In the genomic region with DNA sequence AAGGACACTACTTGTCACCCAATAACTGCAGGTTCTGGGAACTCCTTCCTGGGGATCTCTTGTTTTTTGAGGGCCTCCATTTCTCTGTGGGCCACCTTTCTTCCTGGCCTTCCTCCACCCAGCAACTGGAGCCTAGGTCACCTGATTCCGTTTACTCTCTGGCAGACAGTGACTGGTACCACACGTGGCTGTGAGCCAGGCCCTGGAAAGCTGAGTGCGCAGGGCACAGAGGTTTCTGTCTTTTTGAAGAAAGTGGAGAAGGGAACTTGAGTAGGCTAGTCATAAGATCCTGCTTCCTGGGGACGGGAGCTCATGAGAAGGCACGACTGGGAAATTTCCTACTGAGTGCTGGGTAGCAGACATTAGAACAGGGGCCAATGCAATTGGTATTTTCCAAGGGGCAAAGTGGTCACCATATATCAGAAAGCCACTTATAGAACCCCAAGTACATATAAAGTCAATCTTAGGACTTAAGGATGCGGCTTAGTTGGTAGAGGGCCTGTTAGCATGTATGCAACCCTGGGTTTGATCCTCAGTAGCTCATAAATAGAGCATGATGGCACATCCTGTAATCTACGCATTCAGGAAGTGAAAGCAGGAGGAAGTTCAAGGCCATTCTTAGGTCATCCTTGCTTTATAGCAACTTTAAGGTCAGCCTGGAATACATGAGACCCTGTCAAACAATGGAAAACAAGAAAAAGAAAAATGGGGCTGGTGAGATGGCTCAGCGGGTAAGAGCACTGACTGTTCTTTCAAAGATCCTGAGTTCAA, we compare ENCODE assay signal across 11 mouse cellular contexts. TPM values are rescaled to one million over a fixed set of nuclear protein-coding genes. Genes with fewer than 3 reads are reported as not detected.
DNase-seq lines count a peak whose midpoint lies in the region; ATAC-seq and TF ChIP-seq lines count a peak whose summit lies in the region.
"Had no signal": no experiment of that assay in that cellular context is flagged by ENCODE, and none has a peak within 500 bp of the region (broad histone marks: within the 10 kb centered on the region; RNA-seq: fewer than 3 reads in every experiment).

No protein-coding gene starts in this region.

- no peak overlapping the region for H3K9ac ChIP-seq in heart, embryonic 11.5 days (ENCODE audit: low read depth, low read length)
- H3K9ac ChIP-seq in liver, postnatal 0 days (replicated peaks): no peak overlapping the region
- H3K9ac ChIP-seq: heart, embryonic 15.5 days; hindbrain, embryonic 13.5 days; liver, embryonic 13.5 days had no signal

- TF ChIP-seq EP300 in liver, postnatal 0 days (IDR thresholded peaks at IDR 0.05; ENCODE audit: low read depth): 0 out of 2 replicates have a peak, but pooled peaks have one; percentile 18

- no peaks in the 10 kb centered on the region; the same call in 1 of the 2 replicates for H3K9me3 ChIP-seq in heart, embryonic 11.5 days (replicated peaks; ENCODE audit: control insufficient read depth, low read length)
- 0 out of 2 replicates have a peak, but pooled peaks cover 2% of the 10 kb centered on the region for H3K9me3 ChIP-seq in liver, postnatal 0 days (ENCODE audit: low read length)
- H3K9me3 ChIP-seq: heart, embryonic 15.5 days; hindbrain, embryonic 13.5 days; liver, embryonic 13.5 days had no signal

- H3K27ac ChIP-seq in heart, embryonic 11.5 days (ENCODE audit: low read depth, low read length): no peak overlapping the region
- peak overlapping the region; percentile 8 for H3K27ac ChIP-seq in liver, postnatal 0 days (ENCODE audit: low read depth)
- H3K27ac ChIP-seq: heart, embryonic 15.5 days; hindbrain, embryonic 13.5 days; liver, embryonic 13.5 days had no signal

- H3K4me2 ChIP-seq in heart, embryonic 11.5 days: no peak overlapping the region
- H3K4me2 ChIP-seq in liver, postnatal 0 days (ENCODE audit: low read depth, low read length): no peak overlapping the region
- H3K4me2 ChIP-seq: heart, embryonic 15.5 days; hindbrain, embryonic 13.5 days; liver, embryonic 13.5 days had no signal

- intact Hi-C loops in gastrocnemius, postnatal 14 days (cut with DNase I; ENCODE audit: low total_unique reads): no loop called here

- peak; percentile 97 for DNase-seq in heart, adult 11 months
- no peak for DNase-seq in liver, postnatal 0 days
- no peak for DNase-seq in liver
- peak; percentile 80 for DNase-seq in gastrocnemius, postnatal 14 days
- peak; percentile 93 for DNase-seq in skeletal muscle tissue, adult 2 months (ENCODE audit: low read depth, low spot score)
- no peak for DNase-seq in frontal cortex, postnatal 25 days (ENCODE audit: low spot score in 2 of 2)
- no peak for DNase-seq in spleen, postnatal 10 days (ENCODE audit: low spot score in 2 of 2)
- DNase-seq: liver, embryonic 13.5 days had no signal

- no peak for TF ChIP-seq CTCF in liver, postnatal 0 days (IDR thresholded peaks at IDR 0.05; ENCODE audit: low read depth)

- H3K27me3 ChIP-seq in heart, embryonic 11.5 days (ENCODE audit: control insufficient read depth, insufficient read depth, low read length): no peaks in the 10 kb centered on the region
- H3K27me3 ChIP-seq in liver, postnatal 0 days (ENCODE audit: insufficient read depth, low read length): no peaks in the 10 kb centered on the region
- H3K27me3 ChIP-seq: heart, embryonic 15.5 days; hindbrain, embryonic 13.5 days; liver, embryonic 13.5 days had no signal

- ATAC-seq in heart, embryonic 11.5 days (replicated peaks; ENCODE audit: insufficient number of reproducible peaks, low FRiP score, low TSS enrichment): no peak
- ATAC-seq in liver, postnatal 0 days: peak; percentile 27

- H3K4me1 ChIP-seq in heart, embryonic 11.5 days (ENCODE audit: control insufficient read depth, insufficient read depth, low read length): peaks cover 6% of the 10 kb centered on the region
- peaks cover 16% of the 10 kb centered on the region for H3K4me1 ChIP-seq in liver, postnatal 0 days (ENCODE audit: insufficient read depth)

- H3K4me3 ChIP-seq in heart, embryonic 11.5 days (ENCODE audit: low read depth, low read length): no peak overlapping the region
- H3K4me3 ChIP-seq in liver, postnatal 0 days (ENCODE audit: low read depth, low read length): no peak overlapping the region
- H3K4me3 ChIP-seq: heart, embryonic 15.5 days; hindbrain, embryonic 13.5 days; liver, embryonic 13.5 days had no signal

- 71% methylated on average over 8 of the region's 8 CpGs for WGBS in heart, embryonic 11.5 days (ENCODE audit: insufficient replicate concordance)
- 61% methylated on average over 8 of the region's 8 CpGs for WGBS in liver, postnatal 0 days (ENCODE audit: insufficient replicate concordance)

- no peaks in the 10 kb centered on the region for H3K36me3 ChIP-seq in heart, embryonic 11.5 days (ENCODE audit: control insufficient read depth, insufficient read depth, low read length)
- H3K36me3 ChIP-seq in liver, postnatal 0 days (replicated peaks; ENCODE audit: insufficient read depth, low read length): no peaks in the 10 kb centered on the region
- H3K36me3 ChIP-seq: heart, embryonic 15.5 days; hindbrain, embryonic 13.5 days; liver, embryonic 13.5 days had no signal

RNA-seq across cellular contexts. Expression of a gene that starts 45.9 kb away (rescaled TPM):
- 78.3 and 82.1 TPM in 2 replicates for polyA plus RNA-seq in heart, embryonic 11.5 days (2014; fragmentation: Nextera tagmentation; extraction: Ambion mirVana)
- polyA plus RNA-seq in liver, postnatal 0 days (2015; fragmentation: Nextera tagmentation; extraction: Ambion mirVana): 30.7 and 33.3 TPM in 2 replicates
- total RNA-seq in gastrocnemius, postnatal 14 days (2021): 10 to 100 TPM; 14.8 to 16.2 TPM

Comparison
In these comparisons a context has a peak if more than half of its experiments do, and no peak if none do; other contexts are left out.
1. DNase-seq: peak in heart, adult 11 months (single experiment), gastrocnemius, postnatal 14 days (single experiment) and skeletal muscle tissue, adult 2 months (single experiment); none in liver, postnatal 0 days (single experiment), liver (single experiment), frontal cortex, postnatal 25 days (0 of 2) and spleen, postnatal 10 days (0 of 2).